Mouse (Mus musculus): ENCODE results near the gene Nr2f6. TPM values are rescaled to one million over a fixed set of nuclear protein-coding genes. Genes with fewer than 3 reads are reported as not detected.

The Nr2f6 gene
- polyA plus RNA-seq, 1 experiment from 2014 or later = 47.8 TPM

GRCm38 (mm10) chr8:71401454-71401853, 19.7 kb upstream of the Nr2f6 start:
- Histone ChIP-seq H3K4me1 (peaks cover 26% of the 10 kb centered on the region), H3K27me3 (ENCODE audit: poor library complexity, severe bottlenecking) (no peaks in the 10 kb centered on the region), H3K4me3 (no peak overlapping the region), H3K9me3 (no peaks in the 10 kb centered on the region), H3K27ac (no peak overlapping the region), H3K36me3 (replicated peaks) (peaks cover 47% of the 10 kb centered on the region)
- DNase-seq (ENCODE audit: extremely low spot score, low spot score) = no peak

GRCm38 (mm10) chr8:71400826-71401225, 19.1 kb upstream of the Nr2f6 start:
- no peak overlapping the region for H3K27ac ChIP-seq
- 95% methylated on average over 2 of the region's 2 CpGs for WGBS

GRCm38 (mm10) chr8:71397701-71398100, 15.9 kb upstream of the Nr2f6 start:
- no peaks in the 10 kb centered on the region for H3K9me3 ChIP-seq
- H3K4me3 ChIP-seq = peak overlapping the region; percentile 79
- H3K36me3 ChIP-seq (replicated peaks) = peaks cover 37% of the 10 kb centered on the region
- DNase-seq (ENCODE audit: extremely low spot score, low spot score) = no peak
- H3K27ac ChIP-seq = no peak overlapping the region; the same call in 1 of the 2 replicates
- no peaks in the 10 kb centered on the region for H3K27me3 ChIP-seq (ENCODE audit: poor library complexity, severe bottlenecking)
- WGBS = 84% methylated on average over 12 of the region's 12 CpGs
- H3K4me1 ChIP-seq = peaks cover 23% of the 10 kb centered on the region

More at GRCm38 (mm10) chr8:71400826-71401225, 19.1 kb upstream of the Nr2f6 start:
- Histone ChIP-seq H3K4me3 (no peak overlapping the region), H3K4me1 (peaks cover 25% of the 10 kb centered on the region), H3K36me3 (replicated peaks) (peaks cover 47% of the 10 kb centered on the region), H3K27me3 (ENCODE audit: poor library complexity, severe bottlenecking) (no peaks in the 10 kb centered on the region), H3K9me3 (no peaks in the 10 kb centered on the region)
- DNase-seq (ENCODE audit: extremely low spot score, low spot score) = no peak

GRCm38 (mm10) chr8:71396639-71397305, 15.0 kb upstream of the Nr2f6 start, which contains the start of gene Babam1:
TSS of gene Babam1 (plus strand) at chr8:71396861.
- peaks cover 27% of the 10 kb centered on the region for H3K4me1 ChIP-seq
- no peaks in the 10 kb centered on the region for H3K27me3 ChIP-seq (ENCODE audit: poor library complexity, severe bottlenecking)
- H3K4me3 ChIP-seq = peak within 1 kb of the TSS; percentile 79
- no peaks in the 10 kb centered on the region for H3K9me3 ChIP-seq
- H3K27ac ChIP-seq = peak within 1 kb of the TSS; percentile 87
- H3K36me3 ChIP-seq (replicated peaks) = peaks cover 33% of the 10 kb centered on the region
- DNase-seq (ENCODE audit: extremely low spot score, low spot score) = peak; percentile 93
- 1% methylated on average over 34 of the region's 34 CpGs for WGBS

GRCm38 (mm10) chr8:71395629-71396028, 13.9 kb upstream of the Nr2f6 start, which contains the start of gene Ushbp1:
TSS of gene Ushbp1 (minus strand) at chr8:71395802.
- Histone ChIP-seq H3K4me1 (peaks cover 27% of the 10 kb centered on the region), H3K9me3 (no peaks in the 10 kb centered on the region), H3K4me3 (peak within 1 kb of the TSS; percentile 79), H3K27ac (peak within 1 kb of the TSS; percentile 87), H3K36me3 (replicated peaks) (peaks cover 25% of the 10 kb centered on the region), H3K27me3 (ENCODE audit: poor library complexity, severe bottlenecking) (no peaks in the 10 kb centered on the region)
- 84% methylated on average over 9 of the region's 9 CpGs for WGBS
- no peak for DNase-seq (ENCODE audit: extremely low spot score, low spot score)

GRCm38 (mm10) chr8:71395071-71395470, 13.3 kb upstream of the Nr2f6 start:
- Histone ChIP-seq H3K4me3 (no peak overlapping the region; the same call in 1 of the 2 replicates), H3K4me1 (peaks cover 27% of the 10 kb centered on the region), H3K27ac (peak overlapping the region; percentile 54; the same call in 1 of the 2 replicates), H3K27me3 (ENCODE audit: poor library complexity, severe bottlenecking) (no peaks in the 10 kb centered on the region), H3K9me3 (no peaks in the 10 kb centered on the region), H3K36me3 (replicated peaks) (peaks cover 20% of the 10 kb centered on the region)
- 89% methylated on average over 10 of the region's 10 CpGs for WGBS
- DNase-seq (ENCODE audit: extremely low spot score, low spot score) = no peak

GRCm38 (mm10) chr8:71394481-71394880, 12.7 kb upstream of the Nr2f6 start:
- Histone ChIP-seq H3K27ac (peak overlapping the region; percentile 54; the same call in 1 of the 2 replicates), H3K4me3 (peak overlapping the region; percentile 15), H3K4me1 (peaks cover 27% of the 10 kb centered on the region), H3K27me3 (ENCODE audit: poor library complexity, severe bottlenecking) (no peaks in the 10 kb centered on the region), H3K9me3 (no peaks in the 10 kb centered on the region), H3K36me3 (replicated peaks) (peaks cover 14% of the 10 kb centered on the region)
- WGBS = 88% methylated on average over 7 of the region's 7 CpGs
- DNase-seq (ENCODE audit: extremely low spot score, low spot score) = no peak

GRCm38 (mm10) chr8:71392871-71393270, 11.1 kb upstream of the Nr2f6 start:
- Histone ChIP-seq H3K4me3 (peak overlapping the region; percentile 27), H3K27ac (0 out of 2 replicates have a peak overlapping the region, but pooled peaks have one; percentile 20), H3K27me3 (ENCODE audit: poor library complexity, severe bottlenecking) (no peaks in the 10 kb centered on the region), H3K9me3 (no peaks in the 10 kb centered on the region), H3K4me1 (peaks cover 27% of the 10 kb centered on the region), H3K36me3 (replicated peaks) (no peaks in the 10 kb centered on the region)
- 13% methylated on average over 3 of the region's 3 CpGs for WGBS
- no peak for DNase-seq (ENCODE audit: extremely low spot score, low spot score)

- Histone ChIP-seq H3K27me3 (ENCODE audit: poor library complexity, severe bottlenecking) (no peaks in the 10 kb centered on the region), H3K4me3 (no peak overlapping the region), H3K9me3 (no peaks in the 10 kb centered on the region), H3K36me3 (replicated peaks) (no peaks in the 10 kb centered on the region), H3K27ac (no peak overlapping the region), H3K4me1 (peaks cover 22% of the 10 kb centered on the region)
- DNase-seq (ENCODE audit: extremely low spot score, low spot score) = no peak
- WGBS = 77% methylated on average over 5 of the region's 5 CpGs
Observed at GRCm38 (mm10) chr8:71392391-71392790, 10.6 kb upstream of the Nr2f6 start.

GRCm38 (mm10) chr8:71391696-71392095, 9.9 kb upstream of the Nr2f6 start:
- no peak for DNase-seq (ENCODE audit: extremely low spot score, low spot score)
- Histone ChIP-seq H3K4me3 (no peak overlapping the region), H3K4me1 (peaks cover 18% of the 10 kb centered on the region), H3K27me3 (ENCODE audit: poor library complexity, severe bottlenecking) (no peaks in the 10 kb centered on the region), H3K9me3 (no peaks in the 10 kb centered on the region), H3K27ac (no peak overlapping the region), H3K36me3 (replicated peaks) (no peaks in the 10 kb centered on the region)
- 86% methylated on average over 2 of the region's 2 CpGs for WGBS

GRCm38 (mm10) chr8:71388267-71388666, 6.5 kb upstream of the Nr2f6 start:
- DNase-seq (ENCODE audit: extremely low spot score, low spot score) = no peak
- WGBS = 78% methylated on average over 1 of the region's 1 CpGs
- Histone ChIP-seq H3K36me3 (replicated peaks) (no peaks in the 10 kb centered on the region), H3K4me3 (no peak overlapping the region), H3K27me3 (ENCODE audit: poor library complexity, severe bottlenecking) (no peaks in the 10 kb centered on the region), H3K4me1 (peaks cover 24% of the 10 kb centered on the region), H3K27ac (no peak overlapping the region), H3K9me3 (no peaks in the 10 kb centered on the region)

- WGBS = 76% methylated on average over 12 of the region's 12 CpGs
- Histone ChIP-seq H3K9me3 (no peaks in the 10 kb centered on the region), H3K36me3 (replicated peaks) (no peaks in the 10 kb centered on the region), H3K27ac (peak overlapping the region; percentile 48), H3K4me3 (peak overlapping the region; percentile 6; the same call in 1 of the 2 replicates), H3K4me1 (peaks cover 37% of the 10 kb centered on the region), H3K27me3 (ENCODE audit: poor library complexity, severe bottlenecking) (no peaks in the 10 kb centered on the region)
- DNase-seq (ENCODE audit: extremely low spot score, low spot score) = no peak
Observed at GRCm38 (mm10) chr8:71385212-71385835, 3.6 kb upstream of the Nr2f6 start.

- Histone ChIP-seq H3K27ac (peak overlapping the region; percentile 98), H3K27me3 (ENCODE audit: poor library complexity, severe bottlenecking) (no peaks in the 10 kb centered on the region), H3K4me3 (peak overlapping the region; percentile 71; the same call in 1 of the 2 replicates), H3K9me3 (no peaks in the 10 kb centered on the region), H3K36me3 (replicated peaks) (peaks cover 4% of the 10 kb centered on the region), H3K4me1 (peaks cover 52% of the 10 kb centered on the region)
- no peak for DNase-seq (ENCODE audit: extremely low spot score, low spot score)
- 52% methylated on average over 3 of the region's 3 CpGs for WGBS
Observed at GRCm38 (mm10) chr8:71383860-71384259, 2.1 kb upstream of the Nr2f6 start.
